Mouse (Mus musculus) lung, embryonic 16.5 days (tissue): ENCODE measurements around the gene Vmn2r29. TPM values are rescaled to one million over a fixed set of nuclear protein-coding genes. Genes with fewer than 3 reads are reported as not detected.
"Not testable (repeated sequence)": the region's sequence is repeated elsewhere in the genome, so short reads cannot be mapped to it uniquely, and the experiment has no call there.

Experiments
- ATAC-seq: fragments of 200-750 bp; cut with Nextera tagmentation; 2 replicates; pipeline ENCODE4 v1.8.0; 2017; ENCODE audit warnings: low read depth, mild to moderate bottlenecking, moderate library complexity
- H3K27ac ChIP-seq: fragments of 300-500 bp; sonication (generic); 2 replicates; pipeline ENCODE4 v1.5.1; 2014; ENCODE audit warnings: mild to moderate bottlenecking, control low read depth, low read length
- H3K27me3 ChIP-seq: fragments of 300-500 bp; sonication (generic); 2 replicates; pipeline ENCODE4 v1.6.1; 2014; ENCODE audit warnings: low read depth, low read length, mixed read lengths; ENCODE audit not compliant: control insufficient read depth, insufficient read depth
- H3K36me3 ChIP-seq: fragments of 300-500 bp; sonication (generic); 2 replicates; pipeline ENCODE4 v1.6.1; 2014; ENCODE audit warnings: low read length; ENCODE audit not compliant: control insufficient read depth, insufficient read depth
- H3K4me1 ChIP-seq: fragments of 300-500 bp; sonication (generic); replicated peaks from 2 replicates; pipeline ENCODE4 v1.6.1; 2014; ENCODE audit warnings: low read length, mixed read lengths; ENCODE audit not compliant: control insufficient read depth, insufficient read depth
- H3K4me2 ChIP-seq: fragments of 300-500 bp; sonication (generic); 2 replicates; pipeline ENCODE4 v1.6.1; 2014; ENCODE audit warnings: low read depth, low read length, control low read depth
- H3K4me3 ChIP-seq: fragments of 300-500 bp; sonication (generic); 2 replicates; pipeline ENCODE4 v1.5.1; 2014; ENCODE audit warnings: mild to moderate bottlenecking, low read length, control low read depth
- H3K9ac ChIP-seq: fragments of 300-500 bp; sonication (generic); 2 replicates; pipeline ENCODE4 v1.6.1; 2014; ENCODE audit warnings: low read length, control low read depth
- H3K9me3 ChIP-seq: fragments of 300-500 bp; sonication (generic); 2 replicates; pipeline ENCODE4 v1.6.1; 2016; ENCODE audit warnings: low read length; ENCODE audit not compliant: control insufficient read depth
- WGBS: fragments of 180-500 bp; shearing (Covaris S2); extraction: QIAGEN DNeasy Blood & Tissue Kit; methylation state at CpG from one replicate; pipeline ENCODE4 v1.1.7; 2014; 5-methylcytosine and 5-hydroxymethylcytosine counted together
- polyA plus RNA-seq: library from polyadenylated mRNA; unstranded; fragments of >200 nt; fragmentation: Nextera tagmentation; extraction: Ambion mirVana; gene quantifications from 2 replicates; pipeline ENCODE4 v1.2.1, GENCODE M21; 2015

Vmn2r29 gene
- 0.40 and 0.58 TPM in 2 replicates for polyA plus RNA-seq

- H3K9ac ChIP-seq, H3K9me3 ChIP-seq, H3K27ac ChIP-seq, H3K27me3 ChIP-seq, H3K36me3 ChIP-seq, H3K4me2 ChIP-seq, H3K4me1 ChIP-seq, ATAC-seq, H3K4me3 ChIP-seq: not testable (repeated sequence)
- WGBS = no CpG with 5 or more reads among the region's 1 CpGs
Observed at GRCm38 (mm10) chr7:7247228-7247627, at the start of gene Vmn2r29. Vmn2r29 (minus strand) TSS chr7:7247328.

- Histone ChIP-seq H3K4me3 (no peak overlapping the region), H3K9ac (no peak overlapping the region), H3K4me1 (no peaks in the 10 kb centered on the region; the same call in 1 of the 2 replicates), H3K36me3 (peaks cover 23% of the 10 kb centered on the region), H3K27ac (no peak overlapping the region), H3K9me3 (no peaks in the 10 kb centered on the region), H3K27me3 (no peaks in the 10 kb centered on the region), H3K4me2 (no peak overlapping the region)
- no peak for ATAC-seq
- WGBS = 74% methylated on average over 16 of the region's 16 CpGs
Observed at GRCm38 (mm10) chr7:7295595-7295994, 48.5 kb upstream of the Vmn2r29 start.

- ATAC-seq = no peak
- Histone ChIP-seq H3K4me2 (no peak overlapping the region), H3K9ac (no peak overlapping the region), H3K27ac (no peak overlapping the region), H3K9me3 (peaks cover 3% of the 10 kb centered on the region), H3K4me3 (no peak overlapping the region), H3K27me3 (no peaks in the 10 kb centered on the region), H3K4me1 (no peaks in the 10 kb centered on the region), H3K36me3 (peaks cover 12% of the 10 kb centered on the region; the same call in 1 of the 2 replicates)
- WGBS = 65% methylated on average over 1 of the region's 1 CpGs
Observed at GRCm38 (mm10) chr7:7281383-7281782, 34.3 kb upstream of the Vmn2r29 start.

GRCm38 (mm10) chr7:7277966-7278567 is 30.9 kb upstream of the Vmn2r29 start, which contains the start of gene Gm45844:
Gm45844 (minus strand) TSS chr7:7278289.
- not testable (repeated sequence) for H3K4me1 ChIP-seq, H3K9me3 ChIP-seq, H3K36me3 ChIP-seq, H3K27me3 ChIP-seq
- WGBS = 42% methylated on average over 45 of the region's 45 CpGs
- H3K4me2 ChIP-seq = peak within 1 kb of the TSS; percentile 41
- peak within 1 kb of the TSS; percentile 43; the same call in 1 of the 2 replicates for H3K9ac ChIP-seq
- peak within 1 kb of the TSS; percentile 46 for H3K4me3 ChIP-seq
- peak; percentile 99 for ATAC-seq
- peak within 1 kb of the TSS; percentile 61 for H3K27ac ChIP-seq

- H3K4me2 ChIP-seq = peak overlapping the region; percentile 41
- H3K36me3 ChIP-seq, H3K27me3 ChIP-seq, H3K9me3 ChIP-seq, H3K4me1 ChIP-seq: not testable (repeated sequence)
- peak overlapping the region; percentile 61 for H3K27ac ChIP-seq
- peak overlapping the region; percentile 46 for H3K4me3 ChIP-seq
- peak overlapping the region; percentile 43; the same call in 1 of the 2 replicates for H3K9ac ChIP-seq
- ATAC-seq = peak; percentile 63; the same call in 1 of the 2 replicates
- 38% methylated on average over 24 of the region's 24 CpGs for WGBS
Observed at GRCm38 (mm10) chr7:7277556-7277955, 30.4 kb upstream of the Vmn2r29 start.

GRCm38 (mm10) chr7:7209313-7210151 is 37.6 kb downstream of the Vmn2r29 start, which contains the start of gene Zfp772:
Zfp772 (minus strand) TSS chr7:7209998.
- not testable (repeated sequence) for H3K4me1 ChIP-seq, ATAC-seq, H3K27ac ChIP-seq, H3K27me3 ChIP-seq, H3K36me3 ChIP-seq, H3K9me3 ChIP-seq
- Histone ChIP-seq H3K4me2 (peak within 1 kb of the TSS; percentile 64), H3K4me3 (peak within 1 kb of the TSS; percentile 55), H3K9ac (peak within 1 kb of the TSS; percentile 67)
- WGBS = 2% methylated on average over 24 of the region's 24 CpGs

- Histone ChIP-seq H3K4me3 (peak overlapping the region; percentile 67), H3K4me1 (no peaks in the 10 kb centered on the region), H3K27ac (no peak overlapping the region), H3K27me3 (no peaks in the 10 kb centered on the region), H3K4me2 (peak overlapping the region; percentile 57), H3K9ac (peak overlapping the region; percentile 62; the same call in 1 of the 2 replicates), H3K9me3 (no peaks in the 10 kb centered on the region), H3K36me3 (no peaks in the 10 kb centered on the region)
- 9% methylated on average over 18 of the region's 18 CpGs for WGBS
- ATAC-seq = peak; percentile 96
Observed at GRCm38 (mm10) chr7:7188191-7188942, 58.8 kb downstream of the Vmn2r29 start.

GRCm38 (mm10) chr7:7187417-7188190 is 59.5 kb downstream of the Vmn2r29 start:
- WGBS = 9% methylated on average over 13 of the region's 13 CpGs
- H3K9ac ChIP-seq = no peak overlapping the region
- peak; percentile 68 for ATAC-seq

More at GRCm38 (mm10) chr7:7187417-7188190, 59.5 kb downstream of the Vmn2r29 start:
- H3K27me3 ChIP-seq = no peaks in the 10 kb centered on the region
- H3K4me2 ChIP-seq = peak overlapping the region; percentile 57
- no peaks in the 10 kb centered on the region for H3K4me1 ChIP-seq
- H3K9me3 ChIP-seq = no peaks in the 10 kb centered on the region
- H3K36me3 ChIP-seq = 0 out of 2 replicates have a peak, but pooled peaks cover 3% of the 10 kb centered on the region
- peak overlapping the region; percentile 67 for H3K4me3 ChIP-seq
- no peak overlapping the region for H3K27ac ChIP-seq
